16 mouse cellular contexts compared by ENCODE assay signal in the genomic region with DNA sequence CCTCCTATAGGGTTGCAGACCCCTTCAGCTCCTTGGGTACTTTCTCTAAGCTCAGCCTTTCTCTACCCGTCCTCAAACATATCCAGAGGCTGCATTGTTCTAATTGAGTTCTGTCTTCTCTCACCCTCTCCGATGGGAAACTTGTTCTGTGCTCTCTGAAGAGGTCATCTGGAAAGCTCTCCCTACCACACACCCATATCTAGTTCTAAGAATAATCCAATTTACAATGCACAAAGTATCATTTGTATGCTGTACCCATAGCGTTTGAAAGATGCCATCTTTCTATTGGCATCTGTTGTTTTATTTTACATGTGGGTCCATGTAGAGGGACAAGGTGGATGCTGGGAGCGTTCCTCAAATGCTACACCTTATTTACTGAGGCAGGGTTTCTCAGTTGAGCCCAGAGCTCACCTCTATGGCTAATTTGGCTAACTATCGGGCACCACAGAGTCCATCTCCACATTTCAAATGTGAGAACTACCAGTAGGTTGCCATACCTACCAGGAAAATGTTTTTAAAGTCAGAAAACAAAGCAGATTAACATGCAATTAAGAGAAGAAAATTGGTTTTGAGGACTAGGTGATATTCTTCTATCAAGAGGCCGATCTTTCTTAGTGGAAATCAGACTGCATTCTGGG.
"Had no signal": no experiment of that assay in that cellular context is flagged by ENCODE, and none has a peak within 500 bp of the region (broad histone marks: within the 10 kb centered on the region; RNA-seq: fewer than 3 reads in every experiment).

No protein-coding gene starts in this region.

- DNase-seq: retina, postnatal 1 day; right cerebral cortex, adult 18-20 months; right cerebral cortex, postnatal 14 days; right cerebral cortex, postnatal 25 days; right cerebral cortex, postnatal 4 days; spleen, adult 18-20 months; thymus, adult 18-20 months; thymus, adult 2 months; thymus, postnatal 14 days; thymus, postnatal 25 days; thymus, postnatal 36 days; thymus, postnatal 4 days had no signal

- H3K9ac ChIP-seq: neural tube, embryonic 13.5 days; neural tube, embryonic 15.5 days; stomach, embryonic 15.5 days had no signal

- H3K36me3 ChIP-seq: neural tube, embryonic 13.5 days; neural tube, embryonic 15.5 days; stomach, embryonic 15.5 days had no signal

- H3K4me3 ChIP-seq: neural tube, embryonic 13.5 days; neural tube, embryonic 15.5 days; stomach, embryonic 15.5 days had no signal

- H3K27me3 ChIP-seq: neural tube, embryonic 13.5 days; neural tube, embryonic 15.5 days; stomach, embryonic 15.5 days had no signal

- H3K9me3 ChIP-seq: neural tube, embryonic 13.5 days; neural tube, embryonic 15.5 days; stomach, embryonic 15.5 days had no signal

- H3K27ac ChIP-seq: neural tube, embryonic 13.5 days; neural tube, embryonic 15.5 days; stomach, embryonic 15.5 days; stomach, postnatal 0 days had no signal

- H3K4me1 ChIP-seq: stomach, embryonic 15.5 days had no signal

- H3K4me2 ChIP-seq: neural tube, embryonic 13.5 days; neural tube, embryonic 15.5 days; stomach, embryonic 15.5 days had no signal
